Mouse (Mus musculus) testis, adult 2 months (tissue): Measurements from ENCODE around the gene Slc22a8.

Source experiments
- CTCF ChIP-seq: fragments of 200-500 bp; IDR thresholded peaks from 2 replicates; pipeline ENCODE4 v1.5.1; 2012; ENCODE audit warnings: low read depth, mild to moderate bottlenecking, inconsistent platforms, low read length, moderate library complexity; ENCODE audit not compliant: control insufficient read depth, insufficient read depth, insufficient replicate concordance
- POLR2A ChIP-seq: fragments of 200-500 bp; IDR thresholded peaks from 2 replicates; pipeline ENCODE4 v1.6.1; 2012; ENCODE audit warnings: low read depth, mild to moderate bottlenecking, inconsistent platforms, low read length, moderate library complexity; ENCODE audit not compliant: control insufficient read depth

- no peak for TF ChIP-seq CTCF
- no peak for TF ChIP-seq POLR2A
These were observed 12.1 kb upstream of the Slc22a8 start for GRCm38 (mm10) chr19:8578970-8579342.
